Mouse (Mus musculus): ENCODE results near the gene Xntrpc. TPM values are rescaled to one million over a fixed set of nuclear protein-coding genes. Genes with fewer than 3 reads are reported as not detected.

Gene Xntrpc
- total RNA-seq, 2 experiments from 2014 or later = 1.7 to 2.2 TPM

- DNase-seq = no peak
- intact Hi-C loops (cut with DNase I) = no loop called here
These were observed 14.8 kb downstream of the Xntrpc start for GRCm38 (mm10) chr7:102080311-102080710.

GRCm38 (mm10) chr7:102081784-102082183 is 16.3 kb downstream of the Xntrpc start:
- no peak for DNase-seq
- intact Hi-C loops (cut with DNase I) = no loop called here

GRCm38 (mm10) chr7:102082816-102083215 is 17.3 kb downstream of the Xntrpc start, which contains the start of gene Trpc2:
Trpc2 (plus strand) TSS chr7:102083116.
- no peak for DNase-seq
- intact Hi-C loops (cut with DNase I) = no loop called here

GRCm38 (mm10) chr7:102084041-102084696 is 18.7 kb downstream of the Xntrpc start:
- intact Hi-C loops (cut with DNase I) = no loop called here

GRCm38 (mm10) chr7:102087336-102087735 is 21.8 kb downstream of the Xntrpc start:
- intact Hi-C loops (cut with DNase I) = no loop called here
- no peak for DNase-seq

More at GRCm38 (mm10) chr7:102084041-102084696, 18.7 kb downstream of the Xntrpc start:
- DNase-seq = no peak

GRCm38 (mm10) chr7:102099760-102100661 is 34.5 kb downstream of the Xntrpc start:
- DNase-seq = no peak
- intact Hi-C loops (cut with DNase I) = no loop called here

- no peak for DNase-seq
- intact Hi-C loops (cut with DNase I) = no loop called here
These were observed 35.4 kb downstream of the Xntrpc start for GRCm38 (mm10) chr7:102100868-102101267.

- no peak for DNase-seq
- intact Hi-C loops (cut with DNase I) = no loop called here
These were observed 36.0 kb downstream of the Xntrpc start, which contains the start of gene Art1 for GRCm38 (mm10) chr7:102101487-102101886. Art1 (plus strand) TSS chr7:102101743.

- intact Hi-C loops (cut with DNase I) = no loop called here
- no peak for DNase-seq
These were observed 36.7 kb downstream of the Xntrpc start for GRCm38 (mm10) chr7:102102241-102102640.

GRCm38 (mm10) chr7:102102696-102103095 is 37.2 kb downstream of the Xntrpc start:
- no peak for DNase-seq
- intact Hi-C loops (cut with DNase I) = no loop called here

- no peak for DNase-seq
- intact Hi-C loops (cut with DNase I) = no loop called here
These were observed 38.0 kb downstream of the Xntrpc start for GRCm38 (mm10) chr7:102103555-102103954.

- no peak for DNase-seq
- intact Hi-C loops (cut with DNase I) = no loop called here
These were observed 38.6 kb downstream of the Xntrpc start for GRCm38 (mm10) chr7:102104126-102104525.

GRCm38 (mm10) chr7:102106700-102107141 is 41.2 kb downstream of the Xntrpc start:
- DNase-seq = peak; percentile 50
- intact Hi-C loops (cut with DNase I) = no loop called here

- intact Hi-C loops (cut with DNase I) = no loop called here
- DNase-seq = no peak
These were observed 42.7 kb downstream of the Xntrpc start for GRCm38 (mm10) chr7:102108206-102108605.

- intact Hi-C loops (cut with DNase I) = no loop called here
- DNase-seq = no peak
These were observed 43.7 kb downstream of the Xntrpc start, which contains the start of gene Art5 for GRCm38 (mm10) chr7:102109171-102109570. Art5 (minus strand) TSS chr7:102109489.

- DNase-seq = no peak
- intact Hi-C loops (cut with DNase I) = no loop called here
These were observed 44.2 kb downstream of the Xntrpc start for GRCm38 (mm10) chr7:102109746-102110145.

- intact Hi-C loops (cut with DNase I) = no loop called here
- no peak for DNase-seq
These were observed 47.7 kb downstream of the Xntrpc start for GRCm38 (mm10) chr7:102113151-102113729.

GRCm38 (mm10) chr7:102116579-102117331 is 51.2 kb downstream of the Xntrpc start, which contains the start of gene Chrna10:
Chrna10 (minus strand) TSS chr7:102116828.
- intact Hi-C loops (cut with DNase I) = no loop called here
- DNase-seq = no peak

- no peak for DNase-seq
- intact Hi-C loops (cut with DNase I) = no loop called here
These were observed 51.9 kb downstream of the Xntrpc start for GRCm38 (mm10) chr7:102117382-102117781.

- intact Hi-C loops (cut with DNase I) = loop anchor here (10.0 kb wide), 1 partner anchor 54 kb away; no protein-coding TSS in a partner anchor
- no peak for DNase-seq
These were observed 54.8 kb downstream of the Xntrpc start for GRCm38 (mm10) chr7:102120326-102120725.
